Mouse (Mus musculus) splenic B cell, adult 2 months (primary cell): ENCODE measurements around the gene Ehmt2.
"Not testable (repeated sequence)": the region's sequence is repeated elsewhere in the genome, so short reads cannot be mapped to it uniquely, and the experiment has no call there.

ENCODE experiments used
- DNase-seq: peaks from one replicate; pipeline ENCODE4 v3.0.0-alpha.2; 2011; ENCODE audit warnings: low read depth, low spot score
- H3K27me3 ChIP-seq: 2 replicates; pipeline ENCODE4 v1.6.1; 2012; ENCODE audit warnings: mild to moderate bottlenecking, low read length, moderate library complexity, mixed read lengths; ENCODE audit not compliant: control insufficient read depth, poor library complexity, insufficient read depth, severe bottlenecking
- H3K36me3 ChIP-seq: 2 replicates; pipeline ENCODE4 v1.6.1; 2012; ENCODE audit warnings: mild to moderate bottlenecking, low read length, moderate library complexity, mixed read lengths; ENCODE audit not compliant: control insufficient read depth, poor library complexity, insufficient read depth, severe bottlenecking

The Ehmt2 gene

GRCm38 (mm10) chr17:34950514-34951455 is 52.5 kb downstream of the Ehmt2 start:
- H3K36me3 ChIP-seq = 0 out of 2 replicates have a peak, but pooled peaks cover 2% of the 10 kb centered on the region
- no peaks in the 10 kb centered on the region for H3K27me3 ChIP-seq
- DNase-seq = no peak

GRCm38 (mm10) chr17:34951636-34952377 is 53.5 kb downstream of the Ehmt2 start:
- H3K36me3 ChIP-seq = 0 out of 2 replicates have a peak, but pooled peaks cover 2% of the 10 kb centered on the region
- DNase-seq = no peak
- H3K27me3 ChIP-seq = no peaks in the 10 kb centered on the region

GRCm38 (mm10) chr17:34952378-34953040 is 54.2 kb downstream of the Ehmt2 start:
- Histone ChIP-seq H3K27me3 (no peaks in the 10 kb centered on the region), H3K36me3 (0 out of 2 replicates have a peak, but pooled peaks cover 2% of the 10 kb centered on the region)
- DNase-seq = peak; percentile 87

GRCm38 (mm10) chr17:34953258-34953657 is 55.0 kb downstream of the Ehmt2 start:
- H3K27me3 ChIP-seq = no peaks in the 10 kb centered on the region
- DNase-seq = peak; percentile 55
- 0 out of 2 replicates have a peak, but pooled peaks cover 2% of the 10 kb centered on the region for H3K36me3 ChIP-seq

GRCm38 (mm10) chr17:34953904-34954303 is 55.6 kb downstream of the Ehmt2 start:
- no peak for DNase-seq
- 0 out of 2 replicates have a peak, but pooled peaks cover 2% of the 10 kb centered on the region for H3K36me3 ChIP-seq
- no peaks in the 10 kb centered on the region for H3K27me3 ChIP-seq

- Histone ChIP-seq H3K36me3 (0 out of 2 replicates have a peak, but pooled peaks cover 2% of the 10 kb centered on the region), H3K27me3 (no peaks in the 10 kb centered on the region)
- DNase-seq = peak; percentile 75
Measured at GRCm38 (mm10) chr17:34954831-34955230, 56.6 kb downstream of the Ehmt2 start.

GRCm38 (mm10) chr17:34955884-34956283 is 57.6 kb downstream of the Ehmt2 start:
- 0 out of 2 replicates have a peak, but pooled peaks cover under 1% of the 10 kb centered on the region for H3K36me3 ChIP-seq
- H3K27me3 ChIP-seq = no peaks in the 10 kb centered on the region
- peak; percentile 69 for DNase-seq

- DNase-seq = peak; percentile 71
- Histone ChIP-seq H3K36me3 (no peaks in the 10 kb centered on the region), H3K27me3 (no peaks in the 10 kb centered on the region)
Measured at GRCm38 (mm10) chr17:34956340-34956739, 58.1 kb downstream of the Ehmt2 start.

- H3K36me3 ChIP-seq, H3K27me3 ChIP-seq: not testable (repeated sequence)
- peak; percentile 47 for DNase-seq
Measured at GRCm38 (mm10) chr17:34957291-34957690, 59.0 kb downstream of the Ehmt2 start.

- H3K36me3 ChIP-seq, H3K27me3 ChIP-seq: not testable (repeated sequence)
- DNase-seq = peak; percentile 36
Measured at GRCm38 (mm10) chr17:34957966-34958365, 59.7 kb downstream of the Ehmt2 start.

- H3K36me3 ChIP-seq, H3K27me3 ChIP-seq, DNase-seq: not testable (repeated sequence)
Measured at GRCm38 (mm10) chr17:34958734-34959129, 60.5 kb downstream of the Ehmt2 start.

GRCm38 (mm10) chr17:34959130-34959778 is 61.0 kb downstream of the Ehmt2 start, which contains the start of gene Hspa1b:
Gene Hspa1b (minus strand): TSS chr17:34959238.
- DNase-seq = peak; percentile 90
- not testable (repeated sequence) for H3K36me3 ChIP-seq, H3K27me3 ChIP-seq

- peak; percentile 62 for DNase-seq
- Histone ChIP-seq H3K36me3 (no peaks in the 10 kb centered on the region), H3K27me3 (no peaks in the 10 kb centered on the region)
Measured at GRCm38 (mm10) chr17:34959881-34960515, 61.7 kb downstream of the Ehmt2 start.
